Mouse (Mus musculus) layer of hippocampus, postnatal 36 days (tissue): ENCODE measurements around the gene Asb6. TPM values are rescaled to one million over a fixed set of nuclear protein-coding genes. Genes with fewer than 3 reads are reported as not detected.

Experiments used
- DNase-seq, 2 experiments: peaks; one replicate each; pipeline ENCODE4 v3.0.0; 2022
- total RNA-seq, 2 experiments: library from RNA; stranded (reverse); gene quantifications; 2 replicates each; pipeline ENCODE4 v1.2.3; 2021

Asb6 gene
- total RNA-seq, 2 experiments from 2014 or later: 38.4 to 40.6 TPM

DNA sequence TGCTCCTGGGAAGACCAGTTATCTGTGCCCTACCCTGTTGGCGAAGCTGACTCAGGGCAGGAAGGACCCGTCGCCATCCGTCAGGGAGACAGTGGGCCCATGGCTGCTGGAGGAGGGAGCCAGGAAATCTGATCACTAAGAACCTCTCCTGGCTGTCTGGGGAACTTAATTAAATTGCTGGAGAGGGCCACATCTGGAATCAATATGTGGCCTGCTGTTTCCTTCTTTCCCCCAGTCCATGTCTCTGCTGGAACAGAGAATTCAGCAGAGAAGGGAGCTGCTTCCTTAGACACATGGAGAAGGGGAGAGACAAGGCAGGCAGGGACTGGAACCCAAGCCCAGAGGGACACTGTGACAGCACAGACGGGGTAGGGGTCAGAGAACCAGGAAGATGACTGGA, 3.5 kb upstream of the Asb6 start:
- DNase-seq: no peak

DNA sequence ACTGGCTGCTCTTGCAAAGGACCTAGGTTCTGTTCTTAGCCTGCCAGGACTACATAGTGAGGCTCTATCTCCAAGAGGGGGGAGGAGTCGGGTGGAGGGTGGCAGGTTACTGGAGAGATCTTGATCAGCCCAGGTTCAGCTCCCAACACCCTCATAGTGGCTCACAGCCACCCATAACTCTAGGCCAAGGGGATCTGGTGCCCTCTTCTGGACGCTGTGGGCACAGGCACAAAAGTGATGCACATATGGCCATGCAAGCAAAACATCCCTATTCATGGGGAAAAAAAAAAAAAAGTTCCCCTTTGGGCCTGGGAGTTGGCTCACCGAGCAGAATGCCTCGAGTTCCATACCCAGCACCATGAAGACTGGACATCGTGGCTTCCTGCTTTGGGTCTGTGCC, 818 bp downstream of the Asb6 start:
- DNase-seq: no peak

DNA sequence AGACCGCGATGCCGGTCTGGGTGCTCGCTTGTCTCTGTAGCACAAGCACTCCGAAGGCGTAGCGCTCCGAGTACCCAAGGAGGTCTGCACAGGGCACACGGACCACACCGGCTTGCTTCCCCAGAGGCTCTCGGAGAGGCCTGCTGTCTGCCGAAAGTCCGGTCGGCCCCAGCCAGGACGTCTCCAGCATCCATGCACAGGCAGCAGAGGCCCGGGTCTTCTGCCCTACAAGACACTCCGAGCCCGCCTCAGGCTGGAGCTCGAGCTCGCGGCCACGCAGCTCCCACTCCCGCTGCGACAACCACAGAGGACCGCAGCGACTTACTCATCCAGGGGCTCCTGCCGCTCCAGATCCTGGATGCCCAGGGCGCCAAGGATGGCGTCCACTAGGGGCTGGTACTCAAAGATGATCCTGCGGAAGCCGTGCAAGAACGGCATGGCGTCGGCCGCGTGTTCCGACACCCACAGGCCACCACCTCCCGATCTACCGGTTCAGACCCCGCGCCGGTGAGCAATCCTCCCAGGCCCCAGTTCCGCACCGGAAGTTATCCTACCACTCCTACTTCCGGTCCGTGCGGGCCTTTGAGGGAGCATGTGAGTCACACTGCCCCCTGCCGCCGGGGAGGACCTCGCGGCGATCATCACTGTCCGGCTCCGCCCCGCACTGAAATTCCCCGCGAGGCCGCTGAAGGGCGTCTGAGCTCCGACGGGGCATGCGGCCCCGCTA, 2.2 kb downstream of the Asb6 start:
- peak; percentile 93 to 96 for DNase-seq

DNA sequence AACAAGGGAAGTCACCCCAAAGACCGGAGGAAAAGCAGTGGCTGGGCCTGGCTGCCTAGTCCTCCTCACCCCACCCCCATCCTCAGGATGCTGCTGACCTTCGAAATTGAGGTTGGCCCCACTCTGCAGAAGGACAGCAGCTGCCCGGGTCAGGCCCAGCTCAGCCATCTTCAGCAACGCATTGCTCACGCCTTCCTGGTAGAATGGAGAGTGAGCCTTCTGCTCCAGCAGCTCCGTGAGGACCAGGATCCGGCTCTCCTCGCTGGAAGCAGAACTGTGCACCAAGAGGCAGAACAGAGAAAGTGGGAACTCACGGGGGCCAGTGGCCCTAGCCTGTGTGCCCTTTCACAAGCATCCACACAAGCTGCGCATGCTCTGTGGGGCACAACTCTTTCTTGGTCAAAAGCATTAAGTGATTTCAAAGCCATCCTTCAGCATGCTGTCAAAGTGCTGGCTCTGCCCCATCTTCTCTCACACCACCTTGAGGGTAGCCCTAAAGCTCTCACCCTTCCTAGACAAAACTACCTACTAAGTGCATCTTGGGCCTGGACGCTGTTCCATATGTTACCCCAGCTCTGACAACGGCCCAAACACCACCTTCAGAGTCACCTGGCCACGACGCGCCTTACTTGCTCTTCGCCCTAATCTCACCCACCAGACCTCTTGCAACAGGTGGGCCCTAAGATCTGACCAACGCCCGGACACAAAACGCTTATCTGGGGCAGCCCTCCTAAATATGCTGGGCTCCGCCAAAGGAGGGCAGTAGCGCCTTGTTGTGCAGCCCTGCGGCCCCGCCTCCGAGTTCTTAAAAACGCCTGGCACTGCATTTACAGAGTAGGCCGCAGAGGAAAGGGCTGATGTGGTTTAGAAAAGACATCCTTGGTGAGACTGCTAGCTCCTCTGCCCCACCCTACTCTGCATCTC, 3.0 kb downstream of the Asb6 start:
- peak; percentile 35 to 38 for DNase-seq

DNA sequence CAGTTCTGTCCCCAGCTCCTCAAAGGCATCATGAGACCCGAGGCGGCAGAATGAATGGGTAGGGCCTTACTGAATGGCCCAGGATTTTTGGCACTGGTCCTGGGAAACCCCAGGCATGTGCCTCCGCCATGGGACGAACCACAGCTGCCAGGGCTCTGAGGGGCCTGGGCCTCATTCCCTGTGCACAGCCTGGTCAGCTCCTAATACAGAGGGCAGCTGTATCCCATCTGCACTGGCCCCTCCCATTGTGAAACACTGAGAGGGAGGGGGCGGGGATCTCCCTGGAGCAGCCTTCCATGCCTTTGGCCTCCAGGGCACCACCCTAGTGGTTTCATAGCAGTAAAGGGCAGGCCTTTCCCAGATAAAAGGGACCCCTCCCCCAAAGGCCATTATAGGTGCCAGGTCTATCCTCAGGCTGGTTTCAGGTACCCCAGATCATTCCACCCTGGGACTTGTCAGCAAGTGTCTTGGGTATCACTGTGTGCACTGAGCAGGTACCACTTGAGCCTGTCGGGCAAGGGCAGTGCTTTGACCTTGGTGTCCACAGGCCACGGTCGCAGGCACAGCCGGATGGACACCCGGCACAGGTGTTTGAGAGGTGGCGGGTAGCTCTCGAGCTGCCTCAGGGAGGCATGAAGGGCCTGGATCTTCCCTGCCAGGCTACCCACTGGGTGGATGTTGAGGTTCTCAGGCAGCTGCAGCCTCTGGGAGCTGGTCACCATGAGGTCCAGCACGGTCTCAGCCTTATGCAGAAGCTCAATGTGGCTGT, 6.6 kb downstream of the Asb6 start:
- no peak for DNase-seq

DNA sequence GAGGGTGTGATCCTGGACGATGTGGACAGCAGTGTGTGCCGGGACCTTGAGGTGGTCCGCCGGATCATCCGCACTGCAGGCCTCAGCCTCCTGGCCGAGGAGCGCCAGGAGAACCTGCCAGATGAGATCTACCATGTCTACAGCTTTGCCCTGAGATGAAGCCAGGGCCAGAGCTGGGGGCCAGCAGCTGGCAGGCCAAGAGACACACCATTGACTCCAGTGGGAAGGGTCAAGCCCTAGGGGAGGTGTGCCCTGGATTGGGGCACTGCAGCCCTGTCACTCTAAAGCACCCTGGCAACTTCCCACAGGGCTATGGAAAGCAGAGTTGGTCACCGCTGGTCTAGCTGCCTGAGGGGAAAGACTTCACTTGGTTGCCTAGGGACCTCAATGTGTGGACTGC, 7.7 kb downstream of the Asb6 start:
- DNase-seq: no peak

DNA sequence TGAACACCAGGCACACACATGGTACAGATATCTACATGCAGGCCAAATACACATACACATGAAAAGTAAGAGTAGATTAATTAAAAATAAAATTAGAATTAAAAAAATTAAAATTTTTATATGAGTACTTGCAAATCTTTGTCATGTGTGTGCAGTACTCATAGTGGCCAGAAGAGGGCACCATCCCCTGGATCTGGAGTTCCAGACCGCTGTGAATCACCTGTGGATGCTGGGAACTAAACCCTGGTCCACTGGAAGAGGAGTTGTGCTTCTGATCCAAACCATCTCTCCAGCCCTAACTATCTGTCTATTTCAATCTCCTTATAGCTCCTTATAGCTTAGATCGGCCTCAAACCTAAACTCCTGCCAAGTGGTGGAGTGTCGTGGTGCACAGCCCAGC, 9.1 kb downstream of the Asb6 start:
- DNase-seq: no peak

DNA sequence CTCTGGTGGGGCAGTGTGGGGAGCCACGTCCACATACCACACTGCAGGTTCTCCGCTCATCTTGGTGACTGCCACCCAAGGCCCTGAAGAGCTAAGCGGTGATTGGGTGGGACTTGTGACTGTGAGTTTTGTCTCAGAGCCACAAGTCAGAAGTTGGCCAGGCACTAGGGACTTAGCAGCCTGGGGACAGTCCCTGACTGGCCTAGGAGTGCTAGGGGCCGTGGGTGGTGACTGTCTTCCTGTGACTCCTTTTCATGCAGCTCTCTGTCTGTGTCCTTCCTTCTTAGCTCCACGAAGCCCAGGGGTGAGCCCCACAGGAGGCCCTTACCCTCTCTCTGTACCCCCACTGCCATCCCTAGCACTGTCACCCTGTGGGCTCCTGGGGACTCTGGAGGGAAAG, 10.3 kb downstream of the Asb6 start:
- no peak for DNase-seq

DNA sequence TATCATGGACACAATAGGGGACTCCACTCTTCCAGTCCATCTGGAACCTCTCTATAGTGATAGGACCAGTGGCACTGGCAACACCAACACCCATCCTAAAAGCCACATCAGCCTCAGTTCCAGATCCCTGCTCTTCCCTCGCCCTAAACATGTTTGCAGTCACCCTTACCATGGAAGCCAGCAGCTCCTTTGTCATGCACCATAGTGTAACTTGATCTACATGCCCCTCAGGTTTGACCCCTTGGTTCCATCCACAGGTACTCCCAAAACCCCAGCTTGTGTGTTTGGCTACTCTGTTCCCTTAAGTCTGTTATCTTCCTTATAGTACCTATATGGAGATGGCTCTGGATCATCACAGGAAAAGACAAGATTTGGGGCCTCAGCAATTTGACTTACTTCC, 13.8 kb downstream of the Asb6 start:
- DNase-seq: no peak

DNA sequence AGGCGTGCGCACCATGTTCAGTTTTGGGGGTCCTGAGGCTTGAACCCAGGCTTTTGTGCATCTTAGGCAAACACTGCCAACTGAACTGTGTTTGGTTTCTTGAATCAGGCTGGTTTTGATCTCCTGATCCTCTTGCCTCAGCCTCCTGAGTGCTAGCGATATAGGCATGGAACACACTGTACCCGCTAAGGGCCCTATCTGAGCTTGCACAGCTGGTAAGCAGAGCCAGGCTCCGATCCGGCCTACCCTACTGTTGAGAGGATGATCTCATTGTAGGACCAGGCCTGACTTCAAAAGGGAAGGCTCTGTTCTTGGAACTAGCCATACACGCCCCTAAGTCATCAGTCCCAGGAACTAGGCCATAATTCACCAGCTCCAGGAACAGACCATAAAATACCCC, 19.6 kb downstream of the Asb6 start:
- DNase-seq: no peak

DNA sequence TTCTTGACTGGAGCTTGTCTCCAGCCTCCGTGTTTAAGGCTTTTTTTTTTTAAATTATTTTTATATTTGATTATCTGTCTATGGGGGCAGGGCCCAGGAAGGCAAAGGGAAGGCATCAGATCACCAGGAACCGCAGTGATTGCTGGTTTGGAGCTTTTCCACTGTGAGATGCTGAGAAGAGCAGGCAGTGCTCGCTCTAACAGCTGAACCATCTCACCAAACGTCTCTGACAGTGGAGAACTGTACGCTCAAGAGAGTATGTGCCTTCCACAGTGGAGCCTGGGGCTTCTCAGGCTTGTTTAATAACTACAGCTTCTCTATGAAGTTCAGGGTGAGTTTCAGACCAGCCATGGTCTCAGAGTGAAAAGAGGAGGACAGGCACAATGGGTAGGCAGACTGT, 20.6 kb downstream of the Asb6 start:
- DNase-seq: no peak

DNA sequence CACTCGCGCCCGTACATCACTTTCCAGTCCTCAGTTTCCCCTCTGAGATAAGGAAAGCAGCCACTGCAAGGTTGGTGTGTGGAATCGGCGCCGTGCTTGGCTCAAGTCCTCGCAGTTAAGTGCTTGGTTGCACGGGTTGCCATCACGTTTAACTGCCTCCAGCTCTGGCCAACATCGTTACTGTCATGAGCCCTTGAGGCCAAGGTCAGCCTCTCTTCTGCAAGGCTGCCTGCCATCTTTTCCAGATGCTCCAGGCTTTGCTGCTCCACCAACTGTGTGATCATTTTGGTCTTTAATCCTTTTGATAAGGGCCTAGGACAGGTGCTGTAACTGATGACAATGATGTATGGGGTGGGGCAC, 21.9 kb downstream of the Asb6 start:
- no peak for DNase-seq

DNA sequence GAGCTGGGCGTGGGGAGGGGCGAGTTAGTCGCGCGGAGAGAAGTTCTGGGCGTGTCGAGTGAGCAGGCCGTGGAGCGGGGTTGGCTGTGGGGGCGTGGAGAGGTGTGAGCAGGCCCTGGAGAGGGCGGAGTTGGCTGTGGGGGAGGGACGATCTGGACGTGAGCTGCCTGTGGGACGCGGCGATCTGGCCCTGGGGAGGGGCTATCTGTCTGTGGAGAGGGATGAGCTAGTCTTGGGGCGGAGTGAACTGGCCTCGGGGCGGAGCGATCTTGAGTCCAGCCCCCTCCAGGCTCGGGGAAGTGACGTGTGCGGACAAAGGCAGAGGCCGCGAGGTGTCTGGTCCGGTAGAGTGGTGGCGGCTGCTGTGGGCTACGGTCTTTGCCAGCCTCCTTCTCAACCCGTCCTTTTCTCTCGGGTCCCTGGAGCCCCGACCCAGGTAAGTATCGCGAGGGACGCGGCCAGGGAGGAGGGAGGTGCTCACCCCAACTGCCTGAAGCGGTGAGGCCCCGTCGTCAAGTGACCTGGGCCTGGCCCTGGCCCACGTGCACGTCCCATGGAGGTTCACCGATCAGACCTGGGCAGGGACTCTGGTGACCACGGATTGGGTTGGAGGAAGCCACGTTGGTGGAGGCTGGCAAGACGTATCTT, 22.4 kb downstream of the Asb6 start, which contains the start of gene Ntmt1:
Gene Ntmt1, plus strand, starts transcription at position 179 of the 648 bp plus-strand sequence.
- DNase-seq: peak; percentile 99

DNA sequence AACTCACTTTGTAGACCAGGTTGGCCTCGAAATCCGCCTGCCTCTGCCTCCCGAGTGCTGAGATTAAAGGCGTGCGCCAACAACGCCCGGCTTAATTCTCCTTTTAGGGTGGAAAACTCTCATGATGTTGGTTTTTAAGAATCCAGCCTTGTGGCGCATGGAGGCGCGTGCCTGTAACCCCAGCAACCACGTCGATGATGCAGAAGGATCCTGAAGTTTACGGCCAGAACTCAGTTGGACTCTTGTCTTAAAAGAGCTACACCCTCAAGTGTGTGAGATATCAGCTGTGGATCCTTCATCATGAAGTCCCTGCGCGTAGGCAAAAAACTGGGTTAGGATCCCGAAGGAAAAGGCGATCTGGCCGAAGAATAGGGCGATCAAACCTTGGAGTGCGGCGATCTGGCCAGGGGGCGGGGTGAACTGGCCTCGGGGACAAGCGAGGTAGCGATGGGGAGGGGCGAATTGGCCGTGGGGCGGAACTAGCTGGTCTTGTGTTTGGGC, 22.9 kb downstream of the Asb6 start:
- DNase-seq: no peak

DNA sequence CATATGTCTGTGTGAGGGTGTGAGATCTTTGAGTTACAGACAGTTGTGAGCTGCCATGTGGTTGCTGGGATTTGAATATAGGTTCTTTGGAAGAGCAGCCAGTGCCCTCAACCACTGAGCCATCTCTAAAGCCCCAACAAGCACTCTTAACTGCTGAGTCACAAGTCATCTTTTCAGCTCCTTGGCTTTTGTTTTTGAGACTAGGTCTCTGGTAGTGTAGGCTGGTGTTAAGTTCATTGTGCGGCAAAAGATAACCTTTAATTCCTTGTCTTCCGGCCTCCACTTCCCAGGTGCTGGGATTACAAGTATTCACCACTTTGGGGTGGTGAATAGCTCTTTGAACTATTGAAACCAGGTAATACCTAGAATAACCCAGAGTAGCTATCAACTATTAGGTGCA, 24.1 kb downstream of the Asb6 start:
- no peak for DNase-seq

DNA sequence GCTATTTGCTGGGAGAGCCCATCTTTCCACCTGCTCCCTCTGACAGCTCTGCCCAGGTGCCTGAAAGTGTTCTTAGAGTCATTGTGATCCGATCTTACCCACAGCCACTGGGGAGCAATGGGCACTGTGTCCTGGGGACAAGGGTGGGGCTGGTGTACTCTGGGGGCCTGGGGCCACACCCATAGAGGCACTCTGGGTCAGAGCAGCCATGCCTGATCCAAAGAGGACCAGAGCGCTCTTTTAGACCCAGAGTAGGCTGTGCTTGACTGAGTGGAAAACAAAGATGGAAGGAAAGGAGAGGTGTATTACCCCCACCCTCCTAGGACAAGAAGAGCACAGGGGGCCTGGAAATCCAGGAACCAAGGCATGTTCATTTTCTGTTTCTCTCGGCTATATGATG, 26.5 kb downstream of the Asb6 start, which contains the start of gene 1700001O22Rik:
Gene 1700001O22Rik, minus strand, starts transcription at position 58 of the 400 bp plus-strand sequence.
- no peak for DNase-seq

DNA sequence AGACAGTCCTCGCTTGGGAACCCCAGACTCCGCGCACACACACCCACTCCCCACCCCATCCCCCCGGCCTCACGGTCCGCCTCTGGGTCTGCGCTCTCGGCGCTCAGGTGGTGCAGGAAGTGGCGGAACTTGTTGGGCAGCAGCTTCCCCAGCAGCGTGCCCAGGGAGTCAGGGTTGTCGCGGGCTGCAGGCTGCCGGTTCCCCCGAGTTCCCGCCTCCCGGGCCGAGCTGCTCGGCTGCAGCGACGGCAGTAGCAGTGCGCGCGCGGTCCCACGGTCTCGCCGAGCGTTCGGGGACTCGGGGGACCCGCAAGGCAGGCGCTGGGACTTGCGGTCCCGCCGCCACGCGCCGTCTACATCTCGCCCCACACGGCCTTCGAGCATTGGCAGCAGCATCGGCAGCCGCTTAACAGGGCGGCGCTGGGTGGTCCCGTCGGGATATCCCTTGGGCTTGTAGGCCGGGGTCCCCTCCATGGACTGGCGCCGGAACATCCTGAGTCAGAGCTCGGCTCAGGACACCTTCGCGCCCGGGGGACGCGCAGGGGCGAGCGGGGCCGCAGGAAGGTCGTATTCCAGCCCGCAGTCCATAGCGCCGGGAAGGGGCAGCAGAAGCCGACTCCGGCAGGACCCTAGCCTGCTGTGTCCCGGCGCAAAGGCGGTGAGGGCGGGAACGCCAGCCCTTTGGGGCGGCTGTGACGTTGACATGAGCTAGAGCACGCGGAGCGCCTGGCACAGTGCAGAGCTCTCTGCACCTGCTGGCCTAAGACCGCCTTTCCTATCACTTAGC, 28.9 kb downstream of the Asb6 start:
- no peak for DNase-seq

DNA sequence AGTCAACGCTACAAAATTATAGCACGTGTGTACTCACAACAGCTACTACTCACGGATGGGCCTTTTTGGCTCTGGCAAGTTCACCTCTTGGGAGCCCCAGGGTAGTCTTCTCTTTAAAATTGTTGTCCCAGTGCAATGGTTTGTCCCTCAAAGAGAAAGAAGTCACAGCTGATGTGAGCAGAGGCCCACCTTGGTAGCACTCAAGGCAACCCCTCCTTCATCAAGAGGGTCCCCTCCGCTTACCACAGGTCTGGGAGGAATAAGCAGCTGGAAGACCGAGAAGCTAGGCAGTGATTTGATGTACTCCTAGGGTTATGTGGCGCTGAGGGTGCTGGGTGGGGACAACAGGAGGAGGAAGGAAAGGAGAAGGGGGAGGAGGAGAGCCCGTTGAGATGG, 29.5 kb downstream of the Asb6 start:
- DNase-seq: no peak

DNA sequence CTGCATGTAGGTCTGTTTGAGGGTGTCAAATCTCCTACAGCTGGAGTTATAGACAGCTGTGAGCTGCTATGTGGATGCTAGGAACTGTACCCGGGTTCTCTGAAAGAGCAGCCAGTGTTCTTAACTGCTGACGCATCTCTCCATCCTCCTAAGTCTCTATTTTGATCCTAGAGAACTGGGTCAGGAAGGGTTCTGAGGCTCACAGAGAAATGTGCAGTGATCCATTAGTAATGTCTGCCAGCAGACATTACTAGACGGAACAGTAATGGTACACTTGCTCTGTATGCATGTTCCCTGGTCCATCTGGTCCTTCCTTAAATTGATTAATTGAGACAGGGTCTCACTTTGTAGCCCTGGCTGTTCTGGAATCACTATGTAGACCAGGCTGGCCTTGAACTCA, 30.7 kb downstream of the Asb6 start:
- DNase-seq: no peak

DNA sequence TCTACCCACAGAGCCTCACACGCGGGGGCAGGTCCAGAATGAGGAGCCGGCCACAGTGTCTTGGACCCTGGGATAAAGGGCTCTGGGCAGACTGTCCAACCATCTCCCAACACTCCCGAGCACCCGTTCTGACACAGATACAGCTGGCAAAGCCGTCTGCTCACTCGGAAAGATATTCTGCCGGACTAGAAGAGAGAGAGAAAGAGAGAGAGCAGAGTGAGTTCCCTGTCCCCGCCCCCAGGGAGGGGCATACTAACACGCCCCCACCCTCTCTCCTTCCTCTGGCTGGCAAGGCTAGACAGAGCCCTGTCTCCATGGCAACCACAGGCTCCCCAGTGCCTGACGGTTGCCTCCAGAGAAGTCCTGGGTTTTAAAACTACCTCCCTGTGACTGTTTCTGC, 33.8 kb downstream of the Asb6 start:
- DNase-seq: peak; percentile 84 to 86

DNA sequence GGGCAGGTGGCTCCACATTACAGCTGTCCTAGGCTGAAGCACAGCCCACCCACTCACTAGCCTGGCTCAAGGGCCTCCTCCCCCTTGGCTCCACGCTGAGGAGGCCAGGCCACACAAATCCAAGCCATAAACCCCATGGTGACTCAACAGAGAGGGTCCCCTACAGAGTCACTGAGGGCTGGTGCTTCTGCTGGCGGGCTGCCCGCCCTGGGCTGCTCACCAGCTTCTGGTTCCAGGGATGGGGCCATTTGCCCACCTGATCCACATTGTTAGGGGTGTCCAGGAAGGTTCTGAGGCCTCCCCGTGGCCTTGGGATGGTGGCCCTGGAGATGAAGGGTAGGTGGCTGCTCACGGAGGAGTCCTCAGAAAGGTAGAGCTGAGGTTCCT, 34.3 kb downstream of the Asb6 start:
- no peak for DNase-seq
